Mouse (Mus musculus): ENCODE data around the gene Lrp4.
A peak's percentile ranks its signal among the peaks of the same experiment; 100 is the strongest.

Lrp4 gene

GRCm38 (mm10) chr2:91453231-91454075, 3.9 kb upstream of the Lrp4 start:
- DNase-seq (ENCODE audit: low spot score in 2 of 2), result no peak

GRCm38 (mm10) chr2:91454434-91454833, 2.9 kb upstream of the Lrp4 start:
- no peak for DNase-seq (ENCODE audit: low spot score in 2 of 2)

GRCm38 (mm10) chr2:91455826-91456225, 1.5 kb upstream of the Lrp4 start:
- DNase-seq (ENCODE audit: low spot score in 2 of 2), result no peak

- no peak for DNase-seq (ENCODE audit: low spot score in 2 of 2)
Measured at GRCm38 (mm10) chr2:91456491-91457100, 715 bp upstream of the Lrp4 start.

GRCm38 (mm10) chr2:91457656-91458251, 443 bp downstream of the Lrp4 start:
- no peak for DNase-seq (ENCODE audit: low spot score in 2 of 2)

- peak in 1 of 2 experiments; percentile 41 for DNase-seq (ENCODE audit: low spot score in 2 of 2)
Measured at GRCm38 (mm10) chr2:91458252-91458672, 951 bp downstream of the Lrp4 start.

- DNase-seq (ENCODE audit: low spot score in 2 of 2), result peak; percentile 38 to 44
Measured at GRCm38 (mm10) chr2:91458673-91459391, 1.5 kb downstream of the Lrp4 start.

- no peak for DNase-seq (ENCODE audit: low spot score in 2 of 2)
Measured at GRCm38 (mm10) chr2:91460076-91460475, 2.8 kb downstream of the Lrp4 start.

- DNase-seq (ENCODE audit: low spot score in 2 of 2), result no peak
Measured at GRCm38 (mm10) chr2:91460771-91461170, 3.5 kb downstream of the Lrp4 start.

GRCm38 (mm10) chr2:91461341-91461740, 4.0 kb downstream of the Lrp4 start:
- DNase-seq (ENCODE audit: low spot score in 2 of 2), result no peak

GRCm38 (mm10) chr2:91462196-91462595, 4.9 kb downstream of the Lrp4 start:
- no peak for DNase-seq (ENCODE audit: low spot score in 2 of 2)

- DNase-seq (ENCODE audit: low spot score in 2 of 2), result no peak
Measured at GRCm38 (mm10) chr2:91462681-91463080, 5.4 kb downstream of the Lrp4 start.

GRCm38 (mm10) chr2:91465934-91466333, 8.6 kb downstream of the Lrp4 start:
- no peak for DNase-seq (ENCODE audit: low spot score in 2 of 2)

GRCm38 (mm10) chr2:91467613-91468012, 10.3 kb downstream of the Lrp4 start:
- no peak for DNase-seq (ENCODE audit: low spot score in 2 of 2)

- DNase-seq (ENCODE audit: low spot score in 2 of 2), result no peak
Measured at GRCm38 (mm10) chr2:91470055-91470647, 12.8 kb downstream of the Lrp4 start.

GRCm38 (mm10) chr2:91474358-91474757, 17.0 kb downstream of the Lrp4 start:
- peak; percentile 53 to 67 for DNase-seq (ENCODE audit: low spot score in 2 of 2)

GRCm38 (mm10) chr2:91475791-91476190, 18.5 kb downstream of the Lrp4 start:
- DNase-seq (ENCODE audit: low spot score in 2 of 2), result no peak

- DNase-seq (ENCODE audit: low spot score in 2 of 2), result peak in 1 of 2 experiments; percentile 38
Measured at GRCm38 (mm10) chr2:91476251-91476661, 18.9 kb downstream of the Lrp4 start.

- no peak for DNase-seq (ENCODE audit: low spot score in 2 of 2)
Measured at GRCm38 (mm10) chr2:91476841-91477240, 19.5 kb downstream of the Lrp4 start.

GRCm38 (mm10) chr2:91480399-91480801, 23.1 kb downstream of the Lrp4 start:
- no peak for DNase-seq (ENCODE audit: low spot score in 2 of 2)

- DNase-seq (ENCODE audit: low spot score in 2 of 2), result peak in 1 of 2 experiments; percentile 35
Measured at GRCm38 (mm10) chr2:91480805-91481514, 23.6 kb downstream of the Lrp4 start.

Data from urinary bladder, postnatal 36 days (tissue).